Mouse (Mus musculus): ENCODE results near the gene Olfr1352. TPM values are rescaled to one million over a fixed set of nuclear protein-coding genes. Genes with fewer than 3 reads are reported as not detected.
"Not testable (repeated sequence)": the region's sequence is repeated elsewhere in the genome, so short reads cannot be mapped to it uniquely, and the experiment has no call there.

Olfr1352 gene
- total RNA-seq (2021): not detected

- DNase-seq: no peak
Observed at GRCm38 (mm10) chr10:78980750-78981149, at the start of gene Olfr1352. TSS of gene Olfr1352 (plus strand) at chr10:78981050.

GRCm38 (mm10) chr10:78950336-78950735 lies 30.5 kb upstream of the Olfr1352 start, which contains the start of gene Olfr8:
TSS of gene Olfr8 (plus strand) at chr10:78950636.
- not testable (repeated sequence) for DNase-seq

DNA sequence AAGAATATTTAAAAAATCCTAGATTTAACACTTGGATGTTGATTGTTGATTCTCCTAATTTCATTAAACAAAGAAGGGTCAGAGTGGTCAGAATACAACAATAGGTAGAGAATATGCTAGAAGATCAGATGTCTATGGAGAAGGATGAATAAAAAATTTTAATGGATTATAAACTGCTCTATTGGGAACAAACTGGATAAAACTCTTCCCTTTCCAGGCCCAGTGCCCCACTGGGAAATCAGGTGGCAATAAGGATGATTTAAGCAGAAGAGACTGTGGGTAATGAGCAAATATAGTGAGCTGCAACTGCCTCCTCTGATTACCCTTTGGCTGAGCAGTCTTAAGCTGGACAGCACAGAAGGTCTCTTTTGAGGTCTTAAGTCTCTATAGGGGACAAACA lies 17.8 kb upstream of the Olfr1352 start, which contains the start of gene Olfr1353:
Olfr1353 (plus strand) TSS at position 301 of the 400 bp plus-strand sequence.
- DNase-seq: not testable (repeated sequence)

DNA sequence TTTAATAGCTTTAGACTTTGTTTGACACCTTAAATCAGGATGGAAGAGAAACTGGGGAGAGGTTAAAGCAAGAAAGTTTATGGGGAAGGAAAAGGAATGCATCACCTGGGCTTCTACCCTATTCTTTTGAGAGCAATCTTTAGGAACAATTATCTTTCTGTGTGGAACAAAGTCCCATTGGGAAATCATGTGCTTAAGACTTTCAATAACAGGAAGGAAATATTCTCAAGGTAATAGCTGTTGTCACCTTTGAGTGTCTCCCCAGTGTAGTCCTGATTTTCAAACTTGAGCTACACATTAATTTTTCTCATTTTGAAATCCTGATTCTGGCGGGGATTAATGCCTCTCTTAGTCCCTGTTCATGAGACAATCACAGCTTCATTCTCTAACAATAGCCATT lies 31.3 kb downstream of the Olfr1352 start, which contains the start of gene Olfr1351:
Olfr1351 (plus strand) TSS at position 301 of the 400 bp plus-strand sequence.
- no peak for DNase-seq

GRCm38 (mm10) chr10:79028441-79028840 lies 47.6 kb downstream of the Olfr1352 start, which contains the start of gene Olfr57:
TSS of gene Olfr57 (plus strand) at chr10:79028741.
- no peak for DNase-seq

Other genes starting within 250 kb of the Olfr1352 start
- not detected for gene Ccdc105, start 228.0 kb upstream of the Olfr1352 start, total RNA-seq (2021)
- gene Slc1a6, start 200.6 kb upstream of the Olfr1352 start, total RNA-seq (2021): under 1 TPM; 0.43 to 0.63 TPM
- not detected for gene Olfr1356, start 128.9 kb upstream of the Olfr1352 start, total RNA-seq (2021)
- not detected for gene Olfr1355, start 105.5 kb upstream of the Olfr1352 start, total RNA-seq (2021)
- gene Olfr1354, start 67.9 kb upstream of the Olfr1352 start, total RNA-seq (2021): not detected
- not detected for gene Olfr8, start 30.4 kb upstream of the Olfr1352 start, total RNA-seq (2021)
- not detected for gene Olfr1353, start 17.7 kb upstream of the Olfr1352 start, total RNA-seq (2021)
- gene Olfr1351, start 31.4 kb downstream of the Olfr1352 start, total RNA-seq (2021): not detected
- gene Olfr57, start 47.7 kb downstream of the Olfr1352 start, total RNA-seq (2021): not detected
- 10 to 100 TPM; 14.6 to 17.1 TPM for gene 2610008E11Rik, start 116.5 kb downstream of the Olfr1352 start, total RNA-seq (2021)
- gene Vmn2r80, start 167.7 kb downstream of the Olfr1352 start, total RNA-seq (2021): not detected